Mouse (Mus musculus) bone marrow macrophage, adult 2 months (primary cell): ENCODE results near the gene Klf4.

ENCODE experiments used
- CTCF ChIP-seq: IDR thresholded peaks from 2 replicates; pipeline ENCODE4 v1.5.1; 2012; ENCODE audit warnings: low read depth, mild to moderate bottlenecking, low read length, moderate library complexity
- POLR2A ChIP-seq: IDR thresholded peaks from 2 replicates; pipeline ENCODE4 v1.6.1; 2012; ENCODE audit warnings: mild to moderate bottlenecking, low read depth, low read length, borderline replicate concordance

GRCm38 (mm10) chr4:55535012-55535411 lies 2.7 kb upstream of the Klf4 start:
- TF ChIP-seq CTCF (no peak), POLR2A (no peak)
